Mouse (Mus musculus): ENCODE results near the gene Nolc1.

Gene Nolc1

DNA sequence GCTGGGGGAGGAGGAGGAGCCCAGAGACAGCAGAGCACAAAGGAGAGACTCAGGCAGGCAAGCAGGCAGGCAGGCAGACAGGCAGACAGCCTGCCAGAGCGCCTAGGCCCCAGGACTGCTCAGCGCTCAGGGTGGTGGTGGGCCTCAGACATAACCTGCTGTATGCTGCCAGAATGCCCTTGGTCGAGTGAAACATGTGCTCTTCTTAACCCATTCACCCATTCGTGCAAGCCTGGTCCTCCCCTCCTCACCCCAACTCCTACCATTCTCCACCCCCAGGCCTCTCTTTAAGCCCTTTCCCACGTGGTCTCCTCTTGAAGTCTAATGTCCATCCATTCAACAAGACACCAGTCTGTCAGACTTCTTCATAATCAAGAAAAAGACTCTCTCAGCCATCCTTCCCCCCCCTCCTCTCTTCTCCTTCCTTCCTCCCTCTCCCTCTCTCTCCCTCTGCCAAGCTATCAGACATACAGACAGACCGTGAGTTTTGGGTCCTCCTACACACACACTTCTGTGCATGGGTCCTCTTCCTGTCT lies 33.1 kb upstream of the Nolc1 start:
- peak in 1 of 2 experiments; percentile 34 for DNase-seq (ENCODE audit: low spot score in 2 of 2)

DNA sequence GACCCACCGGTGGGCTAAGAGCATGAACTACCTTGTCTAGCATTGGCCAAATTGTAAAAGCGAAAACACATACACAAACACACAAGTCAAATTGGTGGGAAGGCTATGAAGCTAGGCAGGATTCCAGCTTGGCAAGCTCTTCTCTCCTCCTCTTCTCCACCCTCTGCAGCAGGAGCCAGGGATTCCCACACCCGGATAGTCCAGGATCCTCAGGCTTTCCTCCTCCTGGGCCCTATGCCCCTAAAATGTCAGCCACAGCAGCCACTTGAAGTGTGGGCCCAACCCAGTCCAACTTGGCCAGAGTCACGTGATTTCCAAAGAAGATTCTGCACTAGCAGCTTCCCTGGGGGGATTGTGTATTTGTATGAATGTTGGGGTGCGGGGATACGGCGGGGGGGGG lies 32.3 kb upstream of the Nolc1 start:
- peak in 1 of 2 experiments; percentile 17 for DNase-seq (ENCODE audit: low spot score in 2 of 2)

DNA sequence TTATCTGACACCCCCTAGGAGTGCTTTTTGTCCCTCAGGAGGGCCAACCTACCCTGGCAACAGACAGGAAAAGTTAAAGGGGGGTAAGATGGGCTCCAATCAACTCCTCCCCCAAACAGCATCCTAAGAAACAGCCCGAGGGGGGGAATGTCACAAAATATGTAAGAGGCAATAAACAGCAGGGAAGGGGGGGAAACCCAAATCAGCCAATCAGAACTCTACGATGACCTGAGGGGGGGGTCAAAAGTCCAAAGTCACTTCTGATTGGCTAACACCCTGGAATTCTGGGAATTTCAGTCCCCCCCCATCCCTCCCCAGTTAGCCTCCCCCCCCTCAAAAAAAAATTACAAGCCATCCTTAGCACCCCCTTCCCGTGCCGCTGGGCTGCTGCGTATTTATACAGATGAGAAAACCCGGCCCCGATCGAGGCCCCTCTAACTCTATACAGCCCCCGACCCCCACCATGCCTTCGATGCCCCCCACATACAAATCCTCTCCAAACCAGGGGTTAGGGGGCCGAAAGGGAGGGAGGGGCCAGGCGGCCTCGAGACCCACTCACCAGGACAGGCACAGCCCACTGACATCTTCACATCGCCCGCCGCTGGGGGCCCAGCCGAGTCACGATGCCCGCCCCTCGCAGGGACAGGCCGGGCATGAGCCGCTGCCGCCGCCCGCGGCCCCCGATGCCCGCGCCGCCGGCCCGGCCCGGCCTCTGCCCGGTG lies 31.2 kb upstream of the Nolc1 start, which contains the start of gene Pprc1:
TSS of gene Pprc1 (plus strand) at position 616 of the 722 bp plus-strand sequence.
- DNase-seq (ENCODE audit: low spot score in 2 of 2): peak in 1 of 2 experiments; percentile 23

DNA sequence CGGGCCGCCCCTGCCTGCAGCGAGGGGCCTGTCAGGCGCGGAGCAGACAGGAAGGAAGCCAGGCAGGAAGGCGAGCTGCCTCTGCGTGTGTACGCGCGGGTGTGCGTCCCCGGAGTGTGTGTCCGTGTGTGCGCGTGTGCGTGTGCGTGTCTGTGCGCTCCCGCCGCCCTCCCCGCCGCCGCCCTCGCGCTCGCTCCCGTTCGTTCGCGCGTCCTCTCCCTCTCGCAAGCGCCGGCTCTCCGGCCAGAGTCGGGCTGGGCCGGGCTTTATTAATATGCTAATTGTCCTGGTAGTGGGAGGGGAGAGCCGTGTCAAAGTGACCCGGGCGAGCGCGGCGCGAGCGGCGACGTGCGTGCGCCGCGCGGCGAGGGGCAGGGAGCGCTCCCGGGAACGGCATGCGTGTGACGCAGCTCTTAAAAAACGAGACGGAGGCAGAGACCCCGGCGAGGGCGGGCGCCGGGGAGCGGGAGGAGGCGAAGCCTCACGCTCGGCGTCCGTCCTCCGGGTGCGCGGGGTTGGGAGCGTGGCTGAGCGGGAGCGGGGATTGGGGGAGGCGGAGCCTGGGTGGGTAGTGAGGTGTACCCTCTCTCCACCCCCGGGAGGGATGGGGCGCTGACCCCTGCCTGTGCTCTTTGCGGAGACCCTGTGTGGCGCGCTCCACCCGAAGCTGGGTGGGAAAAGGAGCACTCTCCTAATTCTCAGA lies 30.5 kb upstream of the Nolc1 start, which contains the start of gene Ldb1:
TSS of gene Ldb1 (minus strand) at position 222 of the 703 bp plus-strand sequence.
- DNase-seq (ENCODE audit: low spot score in 2 of 2): peak; percentile 71 to 84

DNA sequence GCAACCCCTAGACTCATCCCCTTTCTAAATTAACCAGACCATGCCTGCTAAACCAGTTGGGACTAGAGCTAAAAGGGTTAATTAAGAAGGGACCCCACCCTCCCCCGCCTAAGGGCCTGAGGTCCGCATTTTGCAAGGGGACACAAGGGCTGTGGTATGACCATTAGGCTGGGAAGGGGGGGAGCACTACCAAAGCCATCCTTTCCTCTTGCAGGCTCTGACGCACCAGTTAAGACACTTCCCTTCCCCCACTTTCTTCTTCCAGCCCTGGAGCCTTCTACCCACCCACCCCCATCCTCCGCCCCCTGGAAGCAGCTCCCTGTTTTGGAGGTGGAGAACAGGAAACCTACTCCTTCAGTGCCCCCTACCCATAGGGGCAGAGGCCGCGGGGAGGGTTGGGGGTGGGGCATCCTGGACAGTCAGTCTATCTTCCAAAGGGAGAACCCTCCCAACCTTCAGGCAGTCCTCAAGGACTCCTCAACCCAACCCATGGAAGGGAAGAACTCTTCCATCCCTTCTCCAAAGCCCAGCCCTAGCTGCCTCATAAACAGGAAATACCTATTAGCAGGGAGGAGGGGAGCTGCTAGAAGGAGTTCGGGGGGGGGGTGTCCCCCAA lies 29.9 kb upstream of the Nolc1 start:
- peak; percentile 20 to 65 for DNase-seq (ENCODE audit: low spot score in 2 of 2)

DNA sequence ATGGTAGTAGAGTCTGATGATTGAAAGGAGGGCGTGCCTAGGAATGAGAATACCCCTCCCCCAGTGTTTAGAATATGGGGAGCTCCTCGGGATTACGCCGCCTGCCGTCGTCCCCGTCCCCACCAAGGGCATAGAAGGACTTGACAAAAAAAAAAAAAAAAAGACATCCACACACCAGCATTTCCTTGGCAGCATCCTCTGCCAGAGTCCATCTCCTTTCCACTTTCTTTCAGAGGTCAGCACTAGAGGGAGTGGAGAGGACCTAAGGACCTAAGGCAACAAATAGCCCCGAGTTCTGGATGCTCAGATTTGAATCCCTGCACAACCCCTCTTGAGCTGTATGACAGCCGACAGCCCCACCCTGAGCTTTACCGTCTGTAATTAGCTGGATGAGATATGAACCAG lies 29.0 kb upstream of the Nolc1 start:
- no peak for DNase-seq (ENCODE audit: low spot score in 2 of 2)

DNA sequence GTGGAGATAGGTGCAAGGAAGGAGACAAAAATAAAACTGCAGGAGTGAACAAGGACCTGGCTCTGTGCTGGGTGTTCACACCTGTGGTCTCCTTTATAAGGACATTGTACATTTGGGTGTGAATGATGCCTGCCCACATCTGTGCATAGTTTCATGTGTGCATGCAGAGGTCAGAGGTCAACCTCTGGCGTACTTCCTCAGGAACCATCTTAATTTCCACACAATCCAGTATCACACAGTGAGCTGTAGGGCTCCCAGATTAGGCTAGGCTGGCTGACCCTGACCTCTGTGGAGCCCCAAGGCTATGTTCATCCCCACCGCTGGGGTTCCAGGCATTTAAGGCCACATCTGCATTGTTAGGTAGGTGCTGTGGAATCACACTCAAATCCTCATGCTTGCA lies 28.2 kb upstream of the Nolc1 start:
- DNase-seq (ENCODE audit: low spot score in 2 of 2): no peak

DNA sequence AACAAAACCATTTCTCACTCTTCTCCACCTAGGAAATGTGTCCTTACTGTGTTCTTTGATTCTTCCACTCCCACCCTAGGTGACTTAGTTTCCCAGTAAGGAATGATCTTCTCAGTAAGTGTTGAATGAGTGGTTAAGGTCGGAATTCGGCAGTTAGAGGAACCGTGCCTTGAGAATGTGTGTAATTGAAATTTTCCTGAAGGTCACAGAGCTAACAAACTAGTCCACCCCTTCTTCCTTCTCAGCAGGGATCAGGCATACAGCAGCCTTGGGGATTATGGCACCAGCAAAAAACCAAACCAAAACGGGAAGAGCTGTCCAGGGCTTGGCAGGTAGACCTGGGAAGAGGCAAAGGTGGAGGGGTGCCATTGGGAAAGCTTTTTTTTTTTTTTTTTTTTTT lies 26.5 kb upstream of the Nolc1 start:
- no peak for DNase-seq (ENCODE audit: low spot score in 2 of 2)

DNA sequence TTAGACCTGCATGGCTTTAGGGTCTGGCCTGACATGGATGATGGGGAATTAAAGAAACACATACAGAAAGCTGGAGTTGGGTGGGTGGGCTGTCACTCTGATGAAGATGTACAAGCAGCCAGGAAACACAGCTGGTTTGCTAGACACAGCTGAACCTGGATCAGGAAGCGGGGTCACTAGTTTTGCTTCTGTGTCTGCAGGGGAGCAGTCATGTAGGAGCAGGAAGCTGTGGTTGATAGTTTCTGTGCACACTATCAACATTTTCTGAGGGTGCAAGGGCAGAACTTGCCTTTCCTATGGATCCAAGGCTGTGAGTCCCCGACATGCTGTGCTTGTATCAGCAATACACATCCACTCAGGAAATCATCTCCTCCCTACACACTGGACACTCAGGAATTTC lies 25.2 kb upstream of the Nolc1 start:
- DNase-seq (ENCODE audit: low spot score in 2 of 2): no peak

DNA sequence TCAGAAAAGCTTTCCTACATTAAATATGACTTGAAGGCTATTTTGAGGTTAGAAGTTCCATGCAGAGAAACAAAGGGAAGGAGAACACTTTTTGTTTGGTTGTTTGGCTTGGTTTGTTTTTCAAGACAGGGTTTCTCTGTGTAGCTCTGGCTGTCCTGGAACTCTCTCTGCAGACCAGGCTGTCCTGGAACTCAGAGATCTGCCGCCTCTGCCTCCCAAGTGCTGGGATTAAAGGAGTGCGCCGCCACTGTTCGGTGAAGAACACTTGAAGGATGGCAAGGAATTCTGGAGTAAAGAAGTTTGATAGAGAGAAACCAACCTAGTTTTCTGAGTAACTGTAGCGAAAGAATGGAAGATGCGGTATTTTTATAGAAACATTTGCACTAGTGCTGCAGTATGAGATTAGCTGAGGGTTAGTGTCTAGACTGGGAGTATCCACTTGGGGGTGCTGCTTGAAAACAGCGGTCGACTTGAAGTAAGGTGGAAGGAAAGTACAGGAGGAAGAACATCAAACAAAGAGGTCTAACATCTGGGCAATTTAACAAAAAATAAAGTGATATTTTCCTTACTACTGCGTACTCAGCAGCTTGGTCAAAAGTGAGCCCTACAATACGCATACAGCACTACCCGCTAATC lies 19.8 kb upstream of the Nolc1 start:
- no peak for DNase-seq (ENCODE audit: low spot score in 2 of 2)

DNA sequence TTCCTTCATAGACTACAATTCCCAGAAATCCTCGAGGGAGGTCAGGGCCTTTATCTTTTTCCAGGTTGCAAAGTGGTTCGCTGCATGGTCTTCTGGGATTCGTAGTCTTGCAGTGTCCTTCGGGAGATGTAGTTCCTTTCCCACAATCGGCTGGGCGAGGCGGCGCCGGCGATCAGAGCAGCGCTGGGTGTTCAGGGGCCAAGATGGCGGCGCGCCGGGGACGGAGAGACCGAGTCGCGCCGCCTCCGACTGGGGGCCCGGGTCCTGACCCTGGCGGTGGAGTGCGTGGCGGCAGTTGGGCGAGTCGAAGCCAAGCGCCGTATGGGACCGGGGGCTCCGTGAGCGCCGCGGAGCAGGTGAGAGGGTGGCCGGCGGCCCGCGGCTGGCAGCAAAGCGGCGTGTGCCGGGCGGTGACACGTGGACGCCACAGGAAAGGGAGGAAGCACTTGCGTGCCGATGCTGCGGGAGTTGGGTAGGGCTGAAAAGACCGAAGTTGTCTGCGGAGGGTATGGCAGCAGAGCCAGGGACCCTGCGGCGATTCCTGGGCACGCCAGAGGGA lies 19.2 kb upstream of the Nolc1 start:
- peak; percentile 90 to 95 for DNase-seq (ENCODE audit: low spot score in 2 of 2)

DNA sequence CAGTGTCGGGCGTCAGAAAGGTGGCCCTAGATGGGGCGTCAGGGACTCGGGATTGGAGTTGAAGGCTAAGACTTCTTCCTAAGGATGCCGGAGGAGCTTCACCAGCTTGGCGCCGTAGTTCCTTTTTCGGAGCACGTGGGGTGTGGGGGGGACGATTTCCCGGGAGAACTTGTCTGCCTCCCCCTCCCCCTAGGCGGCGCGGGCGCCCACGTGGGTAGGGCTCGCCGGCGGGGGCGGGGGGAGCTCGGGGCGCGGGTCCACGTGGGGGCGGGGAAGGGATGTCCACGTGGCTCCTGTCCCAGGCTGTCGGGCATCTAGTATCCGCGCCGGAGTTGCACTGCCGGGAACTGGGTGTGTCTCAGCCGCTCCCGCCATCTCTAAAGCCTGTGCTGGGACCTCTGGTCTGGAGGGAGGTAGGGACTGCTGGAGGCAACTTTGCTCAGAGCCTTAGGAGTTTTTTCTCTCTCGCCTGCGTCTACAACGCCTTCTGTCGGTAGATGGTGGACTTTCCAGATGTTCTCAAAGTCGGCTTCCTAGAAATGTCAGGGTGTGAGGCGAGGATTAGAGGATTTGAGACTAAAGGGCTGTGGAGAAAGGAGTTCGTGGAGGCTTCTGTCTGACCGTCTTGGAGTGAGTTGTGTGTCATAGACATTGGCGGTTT lies 18.6 kb upstream of the Nolc1 start:
- peak; percentile 69 to 86 for DNase-seq (ENCODE audit: low spot score in 2 of 2)

DNA sequence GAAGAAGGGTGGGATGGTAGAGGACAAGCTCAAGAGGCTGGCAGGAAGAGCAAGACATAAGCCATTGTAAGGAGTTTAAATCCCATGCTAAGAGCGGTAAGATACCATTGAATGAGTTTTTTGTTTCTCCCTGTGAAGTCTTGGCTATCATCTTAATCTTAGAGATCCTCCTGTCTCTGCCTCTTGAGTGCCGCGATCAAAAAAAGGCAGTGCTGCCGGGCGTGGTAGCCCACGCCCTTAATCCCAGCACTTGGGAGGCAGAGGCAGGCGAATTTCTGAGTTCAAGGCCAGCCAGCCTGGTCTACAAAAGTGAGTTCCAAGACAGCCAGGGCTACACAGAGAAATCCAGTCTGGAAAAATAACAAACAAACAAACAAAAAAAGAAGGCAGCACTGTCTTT lies 17.2 kb upstream of the Nolc1 start:
- DNase-seq (ENCODE audit: low spot score in 2 of 2): no peak

DNA sequence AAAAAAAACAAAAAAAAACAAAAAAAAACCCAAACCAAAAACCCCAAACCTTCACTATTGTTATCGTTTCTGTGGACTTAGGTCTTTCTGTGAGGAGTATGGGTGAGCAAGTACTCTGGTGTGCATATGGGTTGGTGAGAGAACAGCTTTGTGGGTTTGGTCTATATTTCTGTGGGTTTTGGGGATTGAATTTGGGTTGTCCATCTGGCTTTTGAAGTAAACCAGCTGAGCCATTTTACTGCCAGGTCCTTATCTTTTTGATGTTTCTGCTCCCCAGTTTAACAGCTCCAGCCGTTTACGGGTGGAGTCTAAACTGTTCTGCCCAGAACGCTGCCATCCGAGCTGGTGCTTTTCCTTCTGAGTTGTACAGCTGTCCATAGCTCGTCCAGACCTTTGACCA lies 14.8 kb upstream of the Nolc1 start:
- DNase-seq (ENCODE audit: low spot score in 2 of 2): peak; percentile 39 to 63

DNA sequence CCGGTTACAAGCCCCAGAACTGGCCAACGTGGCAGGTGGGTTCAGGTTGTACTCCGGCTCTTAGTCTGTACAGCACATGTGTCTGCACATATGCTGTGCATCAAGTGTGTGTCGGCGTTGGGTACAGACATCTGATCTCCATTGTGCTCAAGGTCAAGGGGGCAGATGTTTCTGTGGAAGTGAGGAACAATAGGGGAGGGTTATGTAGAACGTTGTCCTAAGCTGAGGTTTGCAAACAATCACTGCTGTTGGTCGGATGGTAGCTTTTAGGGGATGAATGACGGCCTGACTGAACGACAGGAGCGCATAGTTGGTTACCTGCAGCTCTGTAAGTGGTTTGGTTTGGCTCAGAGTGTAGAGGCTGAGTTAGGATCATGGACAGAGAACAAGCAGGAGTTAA lies 7.6 kb upstream of the Nolc1 start:
- no peak for DNase-seq (ENCODE audit: low spot score in 2 of 2)

DNA sequence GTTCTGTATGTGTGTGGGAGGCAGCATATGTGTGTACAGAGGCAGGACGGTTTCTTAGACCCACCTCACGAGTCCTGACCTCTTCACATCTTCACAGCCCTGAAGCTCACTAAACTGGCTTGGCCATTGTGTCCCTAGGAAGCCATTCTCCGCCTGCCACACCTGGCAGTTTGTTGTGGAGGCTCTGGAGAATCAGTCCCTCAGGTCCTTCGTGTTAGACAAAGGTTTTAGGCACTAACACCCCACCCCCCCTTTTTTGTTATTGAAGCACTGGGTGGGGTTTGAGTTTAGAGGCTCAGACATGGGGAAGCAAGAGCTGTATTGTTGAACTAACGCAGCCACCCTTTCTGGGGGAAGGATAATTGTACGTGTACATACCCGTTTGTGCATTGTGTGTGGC lies 2.4 kb upstream of the Nolc1 start:
- DNase-seq (ENCODE audit: low spot score in 2 of 2): no peak

DNA sequence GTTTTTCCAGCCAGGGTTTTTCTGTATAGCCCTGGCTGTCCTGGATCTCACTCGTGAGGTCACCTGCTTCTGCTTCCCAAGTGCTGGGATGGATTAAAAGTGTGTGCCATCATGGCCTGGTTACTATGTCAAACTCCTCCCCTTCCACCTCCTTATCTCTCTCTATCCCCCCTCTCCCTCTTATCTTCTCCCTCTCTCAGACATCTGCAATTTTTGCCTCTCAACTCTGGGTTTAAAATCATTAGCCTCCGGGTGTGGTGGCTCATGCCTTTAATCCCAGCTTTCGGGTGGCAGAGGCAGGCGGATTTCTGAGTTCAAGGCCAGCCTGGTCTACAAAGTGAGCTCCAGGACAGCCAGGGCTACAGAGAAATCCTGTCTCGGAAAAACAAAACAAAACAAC lies 1.4 kb upstream of the Nolc1 start:
- no peak for DNase-seq (ENCODE audit: low spot score in 2 of 2)

DNA sequence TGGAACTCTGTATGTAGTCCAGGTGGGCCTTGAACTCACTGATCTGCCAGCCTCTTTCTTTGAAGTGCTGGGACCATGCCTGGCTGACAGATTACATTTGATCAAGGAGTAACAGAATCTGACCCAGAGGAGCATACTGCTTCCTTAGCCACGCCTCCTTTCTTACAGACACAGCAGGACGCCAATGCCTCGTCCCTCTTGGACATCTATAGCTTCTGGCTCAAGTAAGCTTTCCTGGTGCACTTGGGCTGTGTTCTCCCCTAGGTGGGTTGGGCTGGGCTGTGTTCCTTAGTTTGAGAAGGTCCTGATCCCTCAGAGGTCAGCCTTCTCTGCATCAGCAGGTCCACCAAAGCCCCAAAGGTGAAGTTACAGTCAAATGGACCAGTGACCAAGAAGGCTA lies 2.9 kb downstream of the Nolc1 start:
- no peak for DNase-seq (ENCODE audit: low spot score in 2 of 2)

DNA sequence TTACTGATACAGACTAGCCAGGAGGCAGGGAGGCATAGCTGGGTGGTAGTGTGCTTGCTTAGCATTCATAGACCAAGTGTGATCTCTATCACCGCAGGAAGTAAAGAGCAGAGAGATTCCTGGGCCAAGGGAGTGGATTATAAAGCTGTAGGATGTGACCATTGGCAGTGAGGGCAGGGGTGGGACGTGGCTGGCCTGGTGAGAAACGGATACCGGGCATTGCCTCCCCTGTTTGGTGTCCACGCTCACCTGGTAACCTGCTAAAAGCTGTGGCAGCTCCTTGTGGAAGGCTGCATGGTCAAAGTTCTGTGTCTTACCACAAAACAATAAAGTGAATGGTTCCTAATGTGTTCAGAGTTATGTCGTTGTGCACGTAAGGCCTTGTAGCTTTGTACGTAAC lies 9.5 kb downstream of the Nolc1 start:
- no peak for DNase-seq (ENCODE audit: low spot score in 2 of 2)

DNA sequence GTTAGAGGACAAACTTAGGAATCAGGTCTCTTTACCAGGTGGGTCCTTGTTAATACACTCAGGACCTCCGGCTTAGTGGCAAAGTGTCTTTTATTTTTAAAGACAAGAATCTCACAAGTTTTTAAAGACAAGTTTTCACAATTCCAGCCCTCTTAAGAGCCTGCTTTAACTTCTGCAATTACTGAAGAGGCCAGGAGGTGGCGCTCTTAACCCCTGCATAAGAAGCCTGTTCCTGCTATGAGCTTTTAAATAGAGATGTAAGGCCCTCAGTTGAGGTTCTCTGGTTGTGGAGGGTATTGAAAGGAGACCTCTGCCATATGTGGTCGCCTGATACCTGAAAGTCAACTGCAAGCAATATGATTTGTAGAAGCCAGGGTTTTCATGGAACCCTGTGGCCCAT lies 10.7 kb downstream of the Nolc1 start:
- DNase-seq (ENCODE audit: low spot score in 2 of 2): peak; percentile 52 to 86

DNA sequence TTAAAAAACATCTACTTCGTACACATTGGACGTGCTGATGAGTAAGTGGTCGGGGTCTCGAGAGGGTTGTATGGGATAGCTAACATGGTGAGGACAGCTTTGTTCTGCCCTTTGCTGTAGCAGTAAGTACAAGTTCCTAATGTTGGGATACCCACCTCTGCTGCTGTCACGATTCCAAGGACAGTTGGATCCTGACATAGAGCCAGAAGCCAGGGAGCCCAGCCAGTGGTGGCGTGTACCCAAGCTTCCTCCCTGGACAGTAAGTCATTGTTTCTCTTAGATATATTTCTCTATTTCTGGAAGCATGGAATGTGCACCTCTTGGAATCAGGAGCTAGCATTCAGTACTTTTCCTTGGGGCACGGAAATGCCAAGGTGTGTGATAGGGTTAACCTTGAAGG lies 12.2 kb downstream of the Nolc1 start:
- no peak for DNase-seq (ENCODE audit: low spot score in 2 of 2)

All from spleen, postnatal 4 days (tissue).